Comparison of ENCODE assay signal across 23 mouse cellular contexts in genomic region chr13:109863826-109864225, GRCm38 (mm10).
"Had no signal": no experiment of that assay in that cellular context is flagged by ENCODE, and none has a peak within 500 bp of the region (broad histone marks: within the 10 kb centered on the region; RNA-seq: fewer than 3 reads in every experiment).

No protein-coding gene starts in this region.

- DNase-seq: gastrocnemius, adult 2 months; gastrocnemius, postnatal 10 days; gastrocnemius, postnatal 25 days; heart, adult 18-20 months; heart, postnatal 10 days; kidney, adult 11 months; kidney, adult 2 months; kidney, adult 9 months; kidney, postnatal 10 days; kidney, postnatal 25 days; kidney, postnatal 4 days had no signal

- H3K4me2 ChIP-seq: heart, embryonic 12.5 days; hindbrain, embryonic 13.5 days; hindbrain, embryonic 15.5 days; kidney, embryonic 15.5 days; limb, embryonic 12.5 days had no signal

- H3K9ac ChIP-seq: heart, embryonic 12.5 days; hindbrain, embryonic 13.5 days; hindbrain, embryonic 15.5 days; kidney, embryonic 15.5 days; limb, embryonic 12.5 days had no signal

- ATAC-seq: forebrain, embryonic 16.5 days; hindbrain, postnatal 0 days; intestine, embryonic 16.5 days had no signal

- H3K27ac ChIP-seq: gastrocnemius, adult 2 months; heart, embryonic 10.5 days; hindbrain, embryonic 13.5 days; hindbrain, embryonic 15.5 days; hindbrain, postnatal 0 days; kidney, embryonic 15.5 days; layer of hippocampus, adult 2 months; left cerebral cortex, adult 2 months; limb, embryonic 10.5 days; limb, embryonic 12.5 days had no signal

- H3K4me3 ChIP-seq: gastrocnemius, adult 2 months; heart, embryonic 10.5 days; heart, embryonic 12.5 days; hindbrain, embryonic 13.5 days; hindbrain, embryonic 15.5 days; kidney, embryonic 15.5 days; layer of hippocampus, adult 2 months; left cerebral cortex, adult 2 months; limb, embryonic 10.5 days; limb, embryonic 12.5 days had no signal

- H3K4me1 ChIP-seq: heart, embryonic 10.5 days; heart, embryonic 12.5 days; hindbrain, embryonic 13.5 days; hindbrain, embryonic 15.5 days; kidney, embryonic 15.5 days; limb, embryonic 10.5 days; limb, embryonic 12.5 days had no signal

- H3K27me3 ChIP-seq: heart, embryonic 12.5 days; hindbrain, embryonic 13.5 days; hindbrain, embryonic 15.5 days; kidney, embryonic 15.5 days; limb, embryonic 12.5 days had no signal

- H3K36me3 ChIP-seq: hindbrain, embryonic 13.5 days; hindbrain, embryonic 15.5 days; kidney, embryonic 15.5 days; limb, embryonic 10.5 days; limb, embryonic 12.5 days had no signal

- H3K9me3 ChIP-seq: heart, embryonic 10.5 days; heart, embryonic 12.5 days; hindbrain, embryonic 13.5 days; hindbrain, embryonic 15.5 days; kidney, embryonic 15.5 days; limb, embryonic 10.5 days; limb, embryonic 12.5 days had no signal
